Mouse (Mus musculus) limb, embryonic 12.5 days (tissue): ENCODE data around the gene Poc1b. TPM values are rescaled to one million over a fixed set of nuclear protein-coding genes. Genes with fewer than 3 reads are reported as not detected.

Source experiments
- ATAC-seq: fragments of 200-750 bp; cut with Nextera tagmentation; 2 replicates; pipeline ENCODE4 v1.8.0; 2017; ENCODE audit warnings: low read depth, moderate TSS enrichment; ENCODE audit not compliant: insufficient number of reproducible peaks, insufficient read depth, low FRiP score, low TSS enrichment
- H3K27ac ChIP-seq: fragments of 300-500 bp; sonication (generic); 2 replicates; pipeline ENCODE4 v1.5.1; 2016; ENCODE audit warnings: mild to moderate bottlenecking, moderate library complexity
- H3K27me3 ChIP-seq: fragments of 300-500 bp; sonication (generic); 2 replicates; pipeline ENCODE4 v1.6.1; 2016; ENCODE audit warnings: mild to moderate bottlenecking, moderate library complexity
- H3K36me3 ChIP-seq: fragments of 300-500 bp; sonication (generic); 2 replicates; pipeline ENCODE4 v1.6.1; 2016; ENCODE audit warnings: mild to moderate bottlenecking, moderate library complexity
- H3K4me1 ChIP-seq: fragments of 300-500 bp; sonication (generic); replicated peaks from 2 replicates; pipeline ENCODE4 v1.6.1; 2016
- H3K4me2 ChIP-seq: fragments of 300-500 bp; sonication (generic); 2 replicates; pipeline ENCODE4 v1.6.1; 2016; ENCODE audit warnings: mild to moderate bottlenecking, moderate library complexity
- H3K4me3 ChIP-seq: fragments of 300-500 bp; sonication (generic); replicated peaks from 2 replicates; pipeline ENCODE4 v1.5.1; 2016; ENCODE audit warnings: mild to moderate bottlenecking
- H3K9ac ChIP-seq: fragments of 300-500 bp; sonication (generic); replicated peaks from 2 replicates; pipeline ENCODE4 v1.6.1; 2016; ENCODE audit warnings: mild to moderate bottlenecking, moderate library complexity
- H3K9me3 ChIP-seq: fragments of 300-500 bp; sonication (generic); 2 replicates; pipeline ENCODE4 v1.6.1; 2016; ENCODE audit warnings: mild to moderate bottlenecking, moderate library complexity
- WGBS: fragments of 180-500 bp; shearing (Covaris S2); methylation state at CpG from one replicate; pipeline ENCODE4 v1.1.7; 2016; 5-methylcytosine and 5-hydroxymethylcytosine counted together
- polyA plus RNA-seq: library from polyadenylated mRNA; unstranded; fragments of >200 nt; fragmentation: Nextera tagmentation; extraction: Ambion mirVana; gene quantifications from 2 replicates; pipeline ENCODE4 v1.2.1, GENCODE M21; 2016

The Poc1b gene
- polyA plus RNA-seq, 1 experiment from 2014 or later = 22.7 TPM

DNA sequence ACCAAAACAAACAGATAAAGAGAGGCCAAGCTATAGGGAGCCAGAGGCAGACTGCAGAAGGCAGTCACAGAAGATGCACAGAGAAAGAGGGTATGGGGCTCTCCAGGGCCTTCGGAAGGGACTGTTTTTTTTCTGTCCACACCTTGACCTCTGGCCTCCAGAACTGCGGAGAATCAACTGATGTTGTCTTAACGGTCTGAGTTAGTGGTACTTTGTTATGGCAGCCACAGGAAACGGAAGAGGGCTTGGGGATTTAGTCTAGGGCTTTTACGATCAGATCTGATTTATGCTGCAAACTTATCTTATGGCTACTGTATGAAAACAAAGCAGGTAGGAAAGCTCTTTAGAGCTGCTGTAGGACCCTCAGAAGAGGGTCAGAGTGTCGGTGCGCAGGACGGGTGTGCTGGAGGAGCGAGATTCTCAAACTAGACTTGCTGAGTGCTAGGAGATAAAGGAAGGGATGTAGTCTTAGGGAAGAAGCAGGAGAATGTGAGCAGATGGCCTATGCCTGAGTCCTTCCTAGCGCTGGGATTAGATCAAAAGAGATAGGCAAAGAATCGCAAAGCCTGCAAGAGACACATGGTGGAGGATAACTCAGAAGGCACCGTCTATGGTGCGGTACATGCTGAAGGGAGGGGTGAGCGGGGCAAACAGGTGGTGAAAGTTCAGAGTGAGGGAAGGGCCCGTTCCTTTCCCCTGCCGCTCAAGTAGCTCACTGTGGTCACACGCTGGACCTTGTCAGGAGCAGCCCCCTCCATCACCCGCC lies 8.8 kb downstream of the Poc1b start:
- WGBS = 19% methylated on average over 18 of the region's 18 CpGs
- no peaks in the 10 kb centered on the region for H3K9me3 ChIP-seq
- peaks cover 44% of the 10 kb centered on the region for H3K4me1 ChIP-seq
- peak overlapping the region; percentile 14; the same call in 1 of the 2 replicates for H3K9ac ChIP-seq
- H3K36me3 ChIP-seq = no peaks in the 10 kb centered on the region
- peak overlapping the region; percentile 36 for H3K4me2 ChIP-seq
- H3K27me3 ChIP-seq = no peaks in the 10 kb centered on the region
- H3K27ac ChIP-seq = no peak overlapping the region
- H3K4me3 ChIP-seq = no peak overlapping the region
- no peak for ATAC-seq

DNA sequence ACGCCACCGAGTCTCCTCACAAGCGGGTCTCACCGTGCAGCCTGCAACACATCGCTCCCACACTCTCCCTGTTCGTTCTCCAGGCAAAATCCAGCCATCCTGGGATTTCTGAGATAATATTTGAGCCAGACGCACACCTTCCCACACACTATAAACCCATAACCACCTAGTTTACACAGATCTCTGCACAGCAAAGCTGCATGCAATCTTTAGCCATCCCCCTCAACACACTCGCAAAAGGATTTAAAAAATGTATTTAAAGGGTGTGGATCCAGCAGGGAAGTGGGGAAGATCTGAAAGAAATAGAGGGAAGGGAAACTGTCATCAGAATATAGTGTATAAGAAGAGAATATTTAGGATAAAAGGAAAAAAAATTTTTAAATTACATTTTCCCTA lies 9.4 kb downstream of the Poc1b start:
- 30% methylated on average over 8 of the region's 8 CpGs for WGBS
- H3K27ac ChIP-seq = no peak overlapping the region
- no peaks in the 10 kb centered on the region for H3K27me3 ChIP-seq
- peak overlapping the region; percentile 14; the same call in 1 of the 2 replicates for H3K9ac ChIP-seq
- H3K9me3 ChIP-seq = no peaks in the 10 kb centered on the region
- no peak for ATAC-seq
- H3K4me1 ChIP-seq = peaks cover 44% of the 10 kb centered on the region
- H3K4me2 ChIP-seq = peak overlapping the region; percentile 36
- H3K36me3 ChIP-seq = no peaks in the 10 kb centered on the region
- H3K4me3 ChIP-seq = no peak overlapping the region

DNA sequence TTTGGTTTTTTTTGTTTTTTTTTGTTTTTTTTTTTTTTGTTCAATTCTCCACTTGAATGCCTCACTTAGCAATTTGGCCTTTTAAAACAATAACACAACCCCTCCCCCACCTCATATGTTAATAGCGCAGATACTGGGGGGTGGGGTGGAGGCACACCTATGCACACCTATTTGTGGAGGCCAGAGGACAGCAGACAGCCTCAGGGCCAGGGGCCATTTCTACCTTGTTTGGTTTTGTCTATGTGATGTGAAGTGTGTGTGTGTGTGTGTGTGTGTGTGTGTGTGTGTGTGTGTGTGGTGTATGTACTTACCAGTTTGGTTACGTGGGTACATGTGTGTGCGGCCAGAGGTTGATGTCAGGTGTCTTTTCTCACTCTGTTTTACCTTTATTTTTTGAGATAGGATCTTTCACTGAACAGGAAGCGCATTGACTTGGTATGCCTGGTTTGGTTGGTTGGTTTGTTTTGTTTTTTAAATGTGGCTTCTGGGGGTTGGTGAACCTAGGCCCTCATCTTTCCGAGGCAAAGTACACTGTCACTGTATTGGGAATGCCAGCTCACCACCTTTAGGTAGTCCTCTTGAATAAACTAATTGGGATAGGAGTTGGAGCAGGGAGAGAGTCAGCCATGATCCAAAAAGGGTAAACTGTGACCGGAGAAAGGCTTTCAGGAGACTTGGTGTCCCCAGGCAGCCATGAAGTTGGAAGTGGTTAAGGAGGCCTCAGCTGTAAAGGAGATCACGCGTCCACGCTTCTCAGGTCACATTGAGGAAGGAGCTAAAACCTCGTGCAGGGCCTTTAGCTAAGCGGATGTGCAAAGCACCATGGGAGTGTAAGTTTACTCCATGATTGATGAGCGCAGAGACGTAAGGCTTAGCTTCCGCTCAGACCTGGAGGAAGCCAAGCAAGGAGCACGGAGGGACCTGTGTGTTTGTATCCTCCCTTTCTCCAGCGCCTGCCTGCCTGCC lies 10.1 kb downstream of the Poc1b start:
- no peak for ATAC-seq
- H3K4me1 ChIP-seq = peaks cover 44% of the 10 kb centered on the region
- no peak overlapping the region for H3K9ac ChIP-seq
- 77% methylated on average over 16 of the region's 16 CpGs for WGBS
- no peaks in the 10 kb centered on the region for H3K27me3 ChIP-seq
- no peaks in the 10 kb centered on the region for H3K9me3 ChIP-seq
- no peak overlapping the region for H3K4me2 ChIP-seq
- no peak overlapping the region for H3K27ac ChIP-seq
- H3K4me3 ChIP-seq = no peak overlapping the region
- no peaks in the 10 kb centered on the region for H3K36me3 ChIP-seq

DNA sequence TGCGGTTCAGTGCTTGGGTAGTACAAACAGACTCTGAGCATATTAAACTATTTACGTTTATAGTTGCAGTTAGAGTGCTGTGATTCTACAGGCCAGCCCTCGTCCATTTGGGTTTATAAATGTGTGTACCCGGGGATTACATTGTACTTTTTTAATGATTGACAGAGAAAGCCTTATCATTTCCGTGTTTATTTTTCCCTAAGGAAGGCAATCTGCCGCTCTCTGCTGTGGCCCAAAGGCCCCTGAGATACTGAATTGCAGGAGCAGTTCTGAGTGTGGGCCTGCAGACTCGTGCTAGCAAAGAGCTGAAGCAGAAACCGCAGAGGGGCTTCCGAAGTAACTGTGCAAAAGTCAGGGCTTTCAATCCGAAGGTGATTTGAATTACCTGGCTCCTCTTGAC lies 11.0 kb downstream of the Poc1b start:
- H3K9me3 ChIP-seq = no peaks in the 10 kb centered on the region
- H3K36me3 ChIP-seq = no peaks in the 10 kb centered on the region
- H3K4me3 ChIP-seq = no peak overlapping the region
- H3K4me1 ChIP-seq = peaks cover 44% of the 10 kb centered on the region
- ATAC-seq = no peak
- no peak overlapping the region for H3K9ac ChIP-seq
- H3K4me2 ChIP-seq = no peak overlapping the region
- no peak overlapping the region for H3K27ac ChIP-seq
- 60% methylated on average over 10 of the region's 10 CpGs for WGBS
- H3K27me3 ChIP-seq = no peaks in the 10 kb centered on the region

DNA sequence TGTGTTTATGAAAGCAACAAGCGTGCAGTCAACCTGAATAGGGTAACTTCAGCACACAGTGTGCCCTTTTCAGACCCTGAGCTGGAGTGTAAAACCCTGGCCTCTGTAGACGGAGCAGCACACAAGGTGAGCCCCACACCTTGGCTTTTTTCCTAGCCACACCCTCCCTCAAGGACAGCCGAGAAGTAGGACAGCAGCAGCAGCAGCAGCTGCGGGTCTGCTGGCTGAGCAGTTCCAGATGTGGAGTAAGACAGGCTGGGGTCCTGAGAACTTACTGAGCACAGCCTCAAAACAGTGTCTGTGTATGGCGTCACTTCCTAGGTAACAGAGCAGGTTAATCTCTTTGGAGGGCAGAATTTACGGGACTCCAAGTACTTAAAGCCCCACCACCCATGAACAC lies 11.9 kb downstream of the Poc1b start:
- H3K27me3 ChIP-seq = no peaks in the 10 kb centered on the region
- H3K27ac ChIP-seq = peak overlapping the region; percentile 24; the same call in 1 of the 2 replicates
- peak; percentile 67; the same call in 1 of the 2 replicates for ATAC-seq
- peak overlapping the region; percentile 6; the same call in 1 of the 2 replicates for H3K4me2 ChIP-seq
- peaks cover 44% of the 10 kb centered on the region for H3K4me1 ChIP-seq
- H3K36me3 ChIP-seq = no peaks in the 10 kb centered on the region
- H3K9ac ChIP-seq = no peak overlapping the region
- no peak overlapping the region for H3K4me3 ChIP-seq
- no peaks in the 10 kb centered on the region for H3K9me3 ChIP-seq
- 21% methylated on average over 6 of the region's 6 CpGs for WGBS

DNA sequence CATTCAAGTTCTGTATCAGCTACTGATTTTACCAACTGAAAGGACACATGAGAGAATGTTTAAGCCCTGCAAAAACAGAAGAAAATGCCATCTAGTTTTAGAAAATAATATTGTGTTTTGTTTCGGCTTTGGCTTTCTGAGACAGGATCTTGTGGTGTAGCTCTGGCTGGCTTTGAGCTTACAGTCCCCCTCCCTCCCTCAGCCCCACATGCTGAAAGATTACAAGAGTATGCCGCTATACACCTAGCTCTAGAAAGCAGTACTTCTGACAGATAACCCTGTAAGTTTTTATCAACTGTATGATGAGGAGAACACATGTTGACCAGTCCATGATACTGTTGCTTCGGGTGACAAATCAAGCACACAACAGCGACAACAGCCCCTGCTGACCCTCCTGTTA lies 12.6 kb downstream of the Poc1b start:
- Histone ChIP-seq H3K4me1 (peaks cover 44% of the 10 kb centered on the region), H3K9me3 (no peaks in the 10 kb centered on the region), H3K27me3 (no peaks in the 10 kb centered on the region), H3K4me3 (no peak overlapping the region), H3K4me2 (no peak overlapping the region), H3K9ac (no peak overlapping the region), H3K27ac (no peak overlapping the region), H3K36me3 (no peaks in the 10 kb centered on the region)
- no peak for ATAC-seq
- 83% methylated on average over 4 of the region's 4 CpGs for WGBS

DNA sequence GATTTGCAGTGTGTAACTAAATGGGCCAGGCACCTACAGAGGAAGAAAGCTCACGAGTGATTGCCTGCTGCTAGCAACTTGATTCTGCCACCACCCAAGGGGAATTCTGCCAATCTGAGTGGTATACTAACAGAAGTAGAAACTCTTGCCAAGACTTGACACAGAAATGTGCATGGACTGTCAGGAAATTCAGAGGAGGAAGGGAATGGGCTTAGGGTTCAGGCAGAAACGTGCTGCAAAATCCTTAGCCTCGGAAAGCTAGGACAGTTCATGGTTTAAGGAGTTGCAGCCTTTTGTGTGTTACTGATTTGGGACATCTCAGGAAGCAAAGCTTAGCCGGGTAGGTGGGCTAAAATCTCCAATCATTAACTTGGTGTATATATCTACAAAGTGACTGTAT lies 19.4 kb downstream of the Poc1b start, which contains the start of gene Phxr2:
TSS of gene Phxr2 (minus strand) at position 101 of the 400 bp plus-strand sequence.
- Histone ChIP-seq H3K4me1 (peaks cover 18% of the 10 kb centered on the region; the same call in 1 of the 2 replicates), H3K27ac (no peak within 1 kb of the TSS), H3K9ac (no peak within 1 kb of the TSS), H3K27me3 (no peaks in the 10 kb centered on the region), H3K36me3 (peaks cover 29% of the 10 kb centered on the region), H3K4me3 (no peak within 1 kb of the TSS), H3K9me3 (no peaks in the 10 kb centered on the region), H3K4me2 (no peak within 1 kb of the TSS)
- ATAC-seq = no peak
- 90% methylated on average over 4 of the region's 4 CpGs for WGBS

DNA sequence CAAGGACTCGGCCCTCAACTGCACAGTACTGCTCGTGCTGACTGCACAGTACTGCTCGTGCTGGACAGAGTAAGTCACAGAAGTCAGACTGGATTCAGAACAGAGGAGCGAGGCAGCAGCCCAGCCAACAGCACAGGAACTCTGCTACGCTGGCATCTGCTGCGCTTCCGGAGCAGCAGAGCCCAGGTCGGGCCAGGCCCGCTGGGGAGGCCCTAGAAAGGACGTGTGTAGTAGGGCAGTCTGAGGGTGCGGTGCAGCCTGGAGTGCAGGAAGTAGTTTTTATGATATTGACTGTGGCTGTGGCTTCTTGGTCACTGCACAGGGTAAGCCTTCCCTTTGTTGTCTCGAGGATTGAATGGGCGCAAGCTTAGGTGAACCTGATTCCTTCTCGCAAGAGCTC lies 20.1 kb downstream of the Poc1b start:
- no peaks in the 10 kb centered on the region for H3K9me3 ChIP-seq
- no peak for ATAC-seq
- H3K4me1 ChIP-seq = peaks cover 20% of the 10 kb centered on the region; the same call in 1 of the 2 replicates
- WGBS = 86% methylated on average over 14 of the region's 14 CpGs
- no peak overlapping the region for H3K27ac ChIP-seq
- H3K4me3 ChIP-seq = no peak overlapping the region
- H3K36me3 ChIP-seq = peaks cover 36% of the 10 kb centered on the region
- no peak overlapping the region for H3K4me2 ChIP-seq
- H3K27me3 ChIP-seq = no peaks in the 10 kb centered on the region
- no peak overlapping the region for H3K9ac ChIP-seq

DNA sequence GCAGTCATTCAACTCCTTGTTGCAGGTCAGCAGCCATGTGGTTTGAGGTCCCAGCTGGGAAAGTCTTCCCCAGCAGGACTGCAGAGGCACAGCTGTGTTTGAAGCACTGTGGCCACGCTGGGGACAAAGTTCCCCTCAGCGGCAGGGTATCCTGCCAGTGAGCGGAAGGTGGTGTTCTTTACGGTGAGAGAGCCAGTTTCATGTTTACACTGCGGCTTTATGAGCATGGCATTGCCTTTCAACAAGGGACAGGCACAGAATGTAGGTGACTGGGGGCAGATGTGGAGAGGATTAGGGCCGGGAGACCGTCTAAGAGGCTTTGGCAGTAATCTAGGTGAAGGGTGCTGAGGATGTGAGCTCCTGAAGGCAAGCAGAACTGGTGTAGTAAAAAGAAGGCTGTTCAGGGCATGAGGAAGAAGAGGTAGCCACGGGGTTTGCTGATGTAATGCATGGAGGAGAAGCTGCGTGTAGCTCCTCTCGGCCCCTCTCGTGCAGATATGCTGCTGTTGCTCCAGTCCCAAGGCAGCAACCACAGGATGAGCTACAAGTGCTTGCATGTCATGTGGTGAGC lies 20.9 kb downstream of the Poc1b start:
- Histone ChIP-seq H3K4me3 (no peak overlapping the region), H3K36me3 (peaks cover 42% of the 10 kb centered on the region), H3K27me3 (no peaks in the 10 kb centered on the region), H3K27ac (peak overlapping the region; percentile 25; the same call in 1 of the 2 replicates), H3K4me2 (no peak overlapping the region), H3K4me1 (peaks cover 20% of the 10 kb centered on the region; the same call in 1 of the 2 replicates), H3K9ac (no peak overlapping the region), H3K9me3 (no peaks in the 10 kb centered on the region)
- ATAC-seq = no peak
- 55% methylated on average over 11 of the region's 11 CpGs for WGBS

DNA sequence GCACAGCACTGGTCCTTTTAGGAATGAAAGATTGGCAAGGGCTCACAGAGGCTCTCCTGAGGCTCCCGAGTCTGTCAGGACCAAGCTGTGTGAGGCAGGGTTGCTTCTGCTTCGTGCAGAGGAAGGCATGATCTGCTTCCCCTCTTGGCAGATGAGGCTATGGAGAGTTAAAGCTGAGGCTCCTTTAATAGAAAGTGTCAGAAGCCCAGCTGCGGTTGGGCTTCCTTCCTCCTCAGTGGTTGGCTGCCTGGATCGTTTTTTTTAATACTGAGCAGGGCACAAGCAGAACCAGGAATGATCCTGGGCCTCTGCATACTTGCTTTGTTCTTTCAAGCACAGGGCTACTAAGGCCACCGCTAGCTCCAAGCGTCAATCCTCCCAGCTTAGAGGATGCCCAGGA lies 23.8 kb downstream of the Poc1b start:
- no peaks in the 10 kb centered on the region for H3K9me3 ChIP-seq
- H3K9ac ChIP-seq = no peak overlapping the region
- H3K4me1 ChIP-seq = peaks cover 20% of the 10 kb centered on the region; the same call in 1 of the 2 replicates
- ATAC-seq = no peak
- no peak overlapping the region for H3K27ac ChIP-seq
- 45% methylated on average over 6 of the region's 6 CpGs for WGBS
- no peak overlapping the region for H3K4me3 ChIP-seq
- H3K27me3 ChIP-seq = no peaks in the 10 kb centered on the region
- H3K4me2 ChIP-seq = no peak overlapping the region
- peaks cover 53% of the 10 kb centered on the region for H3K36me3 ChIP-seq

DNA sequence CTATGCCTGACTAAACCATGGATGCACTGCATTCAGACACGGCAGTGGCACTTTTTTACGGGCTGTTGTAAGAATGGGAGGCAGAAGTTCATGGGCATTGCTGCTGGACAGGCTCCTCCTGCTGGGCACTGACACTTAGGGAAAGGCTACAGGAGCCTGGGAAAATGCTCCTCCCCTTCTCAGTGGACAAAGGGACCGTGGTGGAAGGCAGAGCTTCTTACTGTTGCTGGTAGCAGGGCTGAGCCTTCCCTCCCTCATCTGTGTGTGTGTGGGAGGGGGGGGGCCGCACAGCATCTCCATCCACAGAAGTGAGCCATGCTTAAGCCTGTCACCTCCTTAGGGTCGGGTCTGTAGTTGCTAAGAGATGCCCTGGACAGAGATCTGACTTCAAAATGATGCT lies 24.5 kb downstream of the Poc1b start:
- H3K36me3 ChIP-seq = peaks cover 49% of the 10 kb centered on the region
- no peak for ATAC-seq
- no peak overlapping the region for H3K4me3 ChIP-seq
- WGBS = 54% methylated on average over 5 of the region's 5 CpGs
- no peak overlapping the region for H3K27ac ChIP-seq
- no peak overlapping the region for H3K4me2 ChIP-seq
- no peaks in the 10 kb centered on the region for H3K27me3 ChIP-seq
- peaks cover 20% of the 10 kb centered on the region; the same call in 1 of the 2 replicates for H3K4me1 ChIP-seq
- H3K9ac ChIP-seq = no peak overlapping the region
- no peaks in the 10 kb centered on the region for H3K9me3 ChIP-seq
